Mouse (Mus musculus): ENCODE results near the gene Syap1. TPM values are rescaled to one million over a fixed set of nuclear protein-coding genes. Genes with fewer than 3 reads are reported as not detected.
"Not testable (repeated sequence)": the region's sequence is repeated elsewhere in the genome, so short reads cannot be mapped to it uniquely, and the experiment has no call there.

The Syap1 gene
- total RNA-seq (2017): 116 to 144 TPM (median 135 TPM) in 3 replicates

- ATAC-seq (replicated peaks; ENCODE audit: insufficient number of reproducible peaks, low FRiP score, low TSS enrichment, poor library complexity, severe bottlenecking): peak; percentile 90
These were observed at the start of gene Syap1 for GRCm38 (mm10) chrX:162887931-162888511. TSS of gene Syap1 (minus strand) at chrX:162888447.

GRCm38 (mm10) chrX:162931467-162931866 lies 43.2 kb upstream of the Syap1 start:
- ATAC-seq (replicated peaks; ENCODE audit: insufficient number of reproducible peaks, low FRiP score, low TSS enrichment, poor library complexity, severe bottlenecking): no peak

- no peak for ATAC-seq (replicated peaks; ENCODE audit: insufficient number of reproducible peaks, low FRiP score, low TSS enrichment, poor library complexity, severe bottlenecking)
These were observed 33.4 kb upstream of the Syap1 start for GRCm38 (mm10) chrX:162921487-162922125.

- peak; percentile 75 for ATAC-seq (replicated peaks; ENCODE audit: insufficient number of reproducible peaks, low FRiP score, low TSS enrichment, poor library complexity, severe bottlenecking)
These were observed 27.4 kb upstream of the Syap1 start for GRCm38 (mm10) chrX:162915697-162916096.

- ATAC-seq (replicated peaks; ENCODE audit: insufficient number of reproducible peaks, low FRiP score, low TSS enrichment, poor library complexity, severe bottlenecking): no peak
These were observed 25.4 kb upstream of the Syap1 start for GRCm38 (mm10) chrX:162913651-162914050.

GRCm38 (mm10) chrX:162907554-162907953 lies 19.3 kb upstream of the Syap1 start:
- no peak for ATAC-seq (replicated peaks; ENCODE audit: insufficient number of reproducible peaks, low FRiP score, low TSS enrichment, poor library complexity, severe bottlenecking)

GRCm38 (mm10) chrX:162902040-162902734 lies 13.9 kb upstream of the Syap1 start:
- peak; percentile 77 for ATAC-seq (replicated peaks; ENCODE audit: insufficient number of reproducible peaks, low FRiP score, low TSS enrichment, poor library complexity, severe bottlenecking)

- peak; percentile 49; the same call in 1 of the 2 replicates for ATAC-seq (replicated peaks; ENCODE audit: insufficient number of reproducible peaks, low FRiP score, low TSS enrichment, poor library complexity, severe bottlenecking)
These were observed 13.3 kb upstream of the Syap1 start for GRCm38 (mm10) chrX:162901371-162902039.

GRCm38 (mm10) chrX:162900938-162901337 lies 12.7 kb upstream of the Syap1 start, which contains the start of gene Ctps2:
TSS of gene Ctps2 (plus strand) at chrX:162901238.
- ATAC-seq (replicated peaks; ENCODE audit: insufficient number of reproducible peaks, low FRiP score, low TSS enrichment, poor library complexity, severe bottlenecking): no peak

GRCm38 (mm10) chrX:162888575-162889223 lies 452 bp upstream of the Syap1 start:
- not testable (repeated sequence) for ATAC-seq (replicated peaks; ENCODE audit: insufficient number of reproducible peaks, low FRiP score, low TSS enrichment, poor library complexity, severe bottlenecking)

- no peak for ATAC-seq (replicated peaks; ENCODE audit: insufficient number of reproducible peaks, low FRiP score, low TSS enrichment, poor library complexity, severe bottlenecking)
These were observed 10.0 kb downstream of the Syap1 start for GRCm38 (mm10) chrX:162878236-162878635.

GRCm38 (mm10) chrX:162873761-162874160 lies 14.5 kb downstream of the Syap1 start:
- ATAC-seq (replicated peaks; ENCODE audit: insufficient number of reproducible peaks, low FRiP score, low TSS enrichment, poor library complexity, severe bottlenecking): no peak

GRCm38 (mm10) chrX:162871734-162872517 lies 16.3 kb downstream of the Syap1 start:
- ATAC-seq (replicated peaks; ENCODE audit: insufficient number of reproducible peaks, low FRiP score, low TSS enrichment, poor library complexity, severe bottlenecking): no peak

GRCm38 (mm10) chrX:162868294-162868965 lies 19.8 kb downstream of the Syap1 start:
- ATAC-seq (replicated peaks; ENCODE audit: insufficient number of reproducible peaks, low FRiP score, low TSS enrichment, poor library complexity, severe bottlenecking): no peak

GRCm38 (mm10) chrX:162848682-162849081 lies 39.6 kb downstream of the Syap1 start:
- ATAC-seq (replicated peaks; ENCODE audit: insufficient number of reproducible peaks, low FRiP score, low TSS enrichment, poor library complexity, severe bottlenecking): no peak

- no peak for ATAC-seq (replicated peaks; ENCODE audit: insufficient number of reproducible peaks, low FRiP score, low TSS enrichment, poor library complexity, severe bottlenecking)
These were observed 42.7 kb downstream of the Syap1 start for GRCm38 (mm10) chrX:162845531-162845930.

- no peak for ATAC-seq (replicated peaks; ENCODE audit: insufficient number of reproducible peaks, low FRiP score, low TSS enrichment, poor library complexity, severe bottlenecking)
These were observed 43.7 kb downstream of the Syap1 start for GRCm38 (mm10) chrX:162844447-162845100.

Data from monocyte, adult 5-6 weeks (primary cell).